Mouse (Mus musculus) neutrophil, adult 59 days (primary cell): ENCODE data around the gene Ldlrad2. TPM values are rescaled to one million over a fixed set of nuclear protein-coding genes. Genes with fewer than 3 reads are reported as not detected.

Source experiments
- total RNA-seq, 2 experiments: library from RNA; stranded (reverse); gene quantifications; 1 replicate in 1 of 2; 2 replicates in 1 of 2; pipeline ENCODE4 v1.2.4; 2023

Gene Ldlrad2
- not detected for total RNA-seq

DNA sequence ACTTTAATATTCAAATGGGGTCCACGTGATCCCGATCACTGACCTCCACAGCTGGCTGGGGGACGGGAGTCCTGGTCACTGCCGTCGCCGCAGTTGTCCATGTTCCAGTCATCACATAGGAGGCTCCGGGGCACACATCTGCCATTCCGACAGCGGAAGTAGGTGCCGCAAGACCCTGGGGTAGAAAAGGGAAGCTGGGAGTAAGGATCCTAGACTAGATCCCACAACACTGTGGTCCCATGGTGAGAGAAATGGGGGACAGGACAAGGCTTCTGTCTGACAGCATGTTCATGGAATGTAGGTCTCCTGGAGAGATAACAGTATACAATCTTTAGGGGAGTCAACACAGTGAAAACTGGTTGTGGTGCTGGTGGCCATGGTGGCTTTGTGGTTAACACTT lies at the start of gene Ldlrad2:
Gene Ldlrad2 (minus strand): TSS at position 101 of the 400 bp plus-strand sequence.

DNA sequence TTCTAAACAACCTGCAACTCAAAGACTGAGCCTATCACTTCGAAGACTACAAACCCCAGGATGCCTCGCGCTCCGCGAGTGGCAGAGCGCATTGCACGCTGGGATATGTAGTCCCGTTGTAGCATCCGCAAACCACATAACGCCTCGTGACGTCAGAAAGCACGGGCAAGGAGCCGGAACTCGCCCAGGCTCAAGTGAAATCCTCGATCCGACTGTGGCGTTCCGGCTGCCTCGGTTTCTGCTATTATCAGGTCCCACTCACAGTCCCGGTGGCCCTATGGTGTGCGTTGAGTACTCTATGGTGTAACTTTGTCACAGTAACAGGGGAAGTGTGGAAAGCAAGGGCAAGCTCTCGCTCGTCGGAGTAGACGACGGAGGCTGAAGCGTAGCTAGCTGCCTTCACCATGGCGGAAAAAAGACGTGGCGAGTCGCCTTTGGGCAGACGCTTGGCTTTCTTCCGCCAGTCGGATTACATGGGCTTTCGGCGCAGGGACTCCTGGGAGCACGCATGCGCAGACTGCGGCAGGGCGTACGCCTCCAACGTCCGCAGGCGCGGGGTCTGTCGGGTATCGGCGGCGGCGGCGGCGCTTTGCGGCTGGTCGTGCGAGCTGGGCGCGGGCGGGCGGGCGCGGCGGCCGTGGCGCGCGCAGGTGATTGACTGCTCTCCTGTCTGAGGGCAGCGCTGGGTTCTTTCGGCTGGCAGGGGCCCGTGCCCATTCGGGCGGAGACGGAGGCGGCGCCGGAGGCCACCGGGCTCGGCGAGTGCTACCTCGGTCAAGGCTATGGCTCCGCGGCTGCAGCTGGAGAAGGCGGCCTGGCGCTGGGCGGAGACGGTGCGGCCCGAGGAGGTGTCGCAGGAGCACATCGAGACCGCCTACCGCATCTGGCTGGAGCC lies 19.5 kb upstream of the Ldlrad2 start, which contains the start of gene Usp48:
Gene Usp48 (plus strand): TSS at position 155 of the 895 bp plus-strand sequence.

Other genes starting within 250 kb of the Ldlrad2 start
- 100 to 1,000 TPM; 493 to 554 TPM for gene Cdc42, start 216.8 kb downstream of the Ldlrad2 start, total RNA-seq
- not detected for gene Cela3a, start 164.8 kb downstream of the Ldlrad2 start, total RNA-seq
- not detected for gene Cela3b, start 144.0 kb downstream of the Ldlrad2 start, total RNA-seq
- gene 1700013G24Rik, start 121.3 kb downstream of the Ldlrad2 start, total RNA-seq, result not detected
- under 1 TPM; 0.40 to 0.44 TPM for gene Hspg2, start 105.8 kb downstream of the Ldlrad2 start, total RNA-seq
- 10 to 100 TPM; 85.7 to 89.3 TPM for gene Usp48, start 19.2 kb upstream of the Ldlrad2 start, total RNA-seq
- gene Rap1gap, start 90.2 kb upstream of the Ldlrad2 start, total RNA-seq, result 1 to 10 TPM; 1.1 to 1.4 TPM
- 1 to 10 TPM; 1.1 to 1.6 TPM for gene Alpl, start 221.8 kb upstream of the Ldlrad2 start, total RNA-seq